Mouse (Mus musculus): Measurements from ENCODE around the gene Trmt1.

Trmt1 gene

GRCm38 (mm10) chr8:84708774-84709475 is 22.8 kb downstream of the Trmt1 start:
- DNase-seq (ENCODE audit: low read depth, low spot score): peak; percentile 94

GRCm38 (mm10) chr8:84709931-84710330 is 23.8 kb downstream of the Trmt1 start:
- no peak for DNase-seq (ENCODE audit: low read depth, low spot score)

GRCm38 (mm10) chr8:84711312-84711711 is 25.2 kb downstream of the Trmt1 start:
- DNase-seq (ENCODE audit: low read depth, low spot score): no peak

GRCm38 (mm10) chr8:84711933-84712758 is 26.0 kb downstream of the Trmt1 start:
- DNase-seq (ENCODE audit: low read depth, low spot score): peak; percentile 91

GRCm38 (mm10) chr8:84712759-84713120 is 26.6 kb downstream of the Trmt1 start:
- no peak for DNase-seq (ENCODE audit: low read depth, low spot score)

- no peak for DNase-seq (ENCODE audit: low read depth, low spot score)
Measured at GRCm38 (mm10) chr8:84713381-84713780, 27.3 kb downstream of the Trmt1 start.

- no peak for DNase-seq (ENCODE audit: low read depth, low spot score)
Measured at GRCm38 (mm10) chr8:84714161-84714560, 28.1 kb downstream of the Trmt1 start.

GRCm38 (mm10) chr8:84715893-84716468 is 29.9 kb downstream of the Trmt1 start:
- DNase-seq (ENCODE audit: low read depth, low spot score): no peak

GRCm38 (mm10) chr8:84716790-84717189 is 30.7 kb downstream of the Trmt1 start:
- no peak for DNase-seq (ENCODE audit: low read depth, low spot score)

- DNase-seq (ENCODE audit: low read depth, low spot score): no peak
Measured at GRCm38 (mm10) chr8:84718476-84718875, 32.4 kb downstream of the Trmt1 start.

GRCm38 (mm10) chr8:84718959-84719690 is 33.0 kb downstream of the Trmt1 start:
- DNase-seq (ENCODE audit: low read depth, low spot score): no peak

- DNase-seq (ENCODE audit: low read depth, low spot score): no peak
Measured at GRCm38 (mm10) chr8:84722530-84722849, 36.4 kb downstream of the Trmt1 start.

- DNase-seq (ENCODE audit: low read depth, low spot score): no peak
Measured at GRCm38 (mm10) chr8:84722850-84723570, 36.9 kb downstream of the Trmt1 start, which contains the start of gene G430095P16Rik. Gene G430095P16Rik (plus strand): TSS chr8:84723007.

- no peak for DNase-seq (ENCODE audit: low read depth, low spot score)
Measured at GRCm38 (mm10) chr8:84723571-84723900, 37.4 kb downstream of the Trmt1 start.

GRCm38 (mm10) chr8:84724683-84725082 is 38.6 kb downstream of the Trmt1 start:
- DNase-seq (ENCODE audit: low read depth, low spot score): no peak

- DNase-seq (ENCODE audit: low read depth, low spot score): no peak
Measured at GRCm38 (mm10) chr8:84725246-84725940, 39.3 kb downstream of the Trmt1 start.

GRCm38 (mm10) chr8:84725941-84726259 is 39.8 kb downstream of the Trmt1 start:
- no peak for DNase-seq (ENCODE audit: low read depth, low spot score)

- DNase-seq (ENCODE audit: low read depth, low spot score): no peak
Measured at GRCm38 (mm10) chr8:84728474-84728873, 42.4 kb downstream of the Trmt1 start.

GRCm38 (mm10) chr8:84729921-84730362 is 43.8 kb downstream of the Trmt1 start:
- no peak for DNase-seq (ENCODE audit: low read depth, low spot score)

GRCm38 (mm10) chr8:84730541-84731370 is 44.6 kb downstream of the Trmt1 start:
- no peak for DNase-seq (ENCODE audit: low read depth, low spot score)
